Mouse (Mus musculus): ENCODE measurements at regions not wholly inside any gene's neighbourhood (a gene's known extent, or its start where the extent isn't known, plus 50 kb on each side); places are given as distances from the start of the nearest gene placed in this dataset.
"Not testable (repeated sequence)": the region's sequence is repeated elsewhere in the genome, so short reads cannot be mapped to it uniquely, and the experiment has no call there.

- DNase-seq (ENCODE audit: low spot score), result no peak
Measured at GRCm38 (mm10) chr17:14144082-14144481, 60.0 kb downstream of the Dact2 start.

GRCm38 (mm10) chr17:14141669-14142068 is 62.4 kb downstream of the Dact2 start:
- DNase-seq (ENCODE audit: low spot score), result no peak

GRCm38 (mm10) chr17:14140266-14140665 is 63.8 kb downstream of the Dact2 start:
- no peak for DNase-seq (ENCODE audit: low spot score)

GRCm38 (mm10) chr17:14138941-14139340 is 65.2 kb downstream of the Dact2 start:
- DNase-seq (ENCODE audit: low spot score), result no peak

DNA sequence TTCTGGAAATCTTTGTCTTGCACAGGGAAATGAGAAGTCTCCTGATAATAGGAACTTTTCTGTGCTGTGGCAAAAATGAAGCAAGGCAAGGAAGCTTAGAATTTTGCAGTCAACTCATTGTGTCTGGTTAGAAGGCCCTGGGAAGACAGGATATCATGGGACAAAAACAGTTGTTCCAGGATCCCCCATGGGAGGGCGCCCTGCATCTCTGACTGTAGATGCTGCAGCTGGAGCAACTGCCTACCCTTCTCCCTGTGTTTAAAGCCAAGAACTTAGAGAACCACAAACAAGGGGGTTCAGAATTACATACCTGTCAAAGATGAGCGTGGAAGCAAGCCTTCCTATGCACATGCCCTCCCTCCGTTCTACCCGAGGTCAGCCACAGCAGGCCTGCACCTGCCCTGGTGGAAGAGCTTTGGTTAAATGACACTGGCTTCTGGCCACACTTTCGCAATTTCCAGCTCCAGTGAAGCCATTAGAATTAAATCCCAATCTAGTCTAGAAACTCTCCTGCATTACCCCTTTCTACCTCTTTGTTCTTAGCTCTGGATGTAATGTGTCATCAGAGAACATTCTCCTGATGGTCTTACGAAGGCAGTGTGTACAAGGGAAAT is 67.3 kb downstream of the Dact2 start:
- DNase-seq (ENCODE audit: low spot score), result peak; percentile 22

GRCm38 (mm10) chr17:14134604-14135003 is 69.5 kb downstream of the Dact2 start:
- DNase-seq (ENCODE audit: low spot score), result no peak

DNA sequence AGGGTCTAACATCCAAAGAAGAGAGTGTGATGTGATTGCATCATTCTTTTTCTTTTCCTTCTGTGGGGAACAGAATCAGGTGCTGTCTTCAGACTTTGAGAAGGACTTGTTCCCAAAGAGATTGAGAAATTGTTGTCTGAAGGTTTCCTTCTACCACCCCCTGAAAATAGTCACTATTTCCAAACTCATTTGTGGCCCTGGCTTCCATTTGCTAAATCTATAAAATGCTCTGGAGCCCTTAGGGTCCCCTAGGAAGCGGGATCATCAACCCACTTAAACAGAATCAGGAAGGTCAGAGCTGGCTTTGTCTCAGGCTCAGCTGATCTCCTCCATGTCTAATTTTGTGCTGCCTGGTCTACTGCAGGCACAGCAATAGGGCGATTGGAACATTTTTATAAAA is 70.1 kb downstream of the Dact2 start:
- DNase-seq (ENCODE audit: low spot score), result no peak

DNA sequence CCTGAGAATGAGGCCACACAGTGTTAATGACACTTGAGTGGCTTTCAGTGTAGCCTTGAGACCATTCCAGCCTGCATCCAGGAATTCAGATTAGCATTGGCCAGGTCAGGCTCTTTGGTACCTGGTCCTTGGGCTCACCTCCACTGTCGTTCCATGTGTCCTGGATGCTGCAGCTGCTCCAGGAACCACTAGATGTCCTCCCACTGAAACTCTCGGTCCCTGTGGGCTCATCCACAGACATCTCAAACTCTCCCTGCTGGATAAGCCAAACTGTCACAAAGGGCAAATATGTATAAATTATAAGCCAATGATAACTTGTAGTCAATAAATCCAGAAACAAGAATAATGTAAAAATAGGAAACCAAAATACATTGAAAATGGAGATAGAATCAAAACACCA is 67.7 kb upstream of the Gm7358 start:
- DNase-seq (ENCODE audit: low spot score), result not testable (repeated sequence)

DNA sequence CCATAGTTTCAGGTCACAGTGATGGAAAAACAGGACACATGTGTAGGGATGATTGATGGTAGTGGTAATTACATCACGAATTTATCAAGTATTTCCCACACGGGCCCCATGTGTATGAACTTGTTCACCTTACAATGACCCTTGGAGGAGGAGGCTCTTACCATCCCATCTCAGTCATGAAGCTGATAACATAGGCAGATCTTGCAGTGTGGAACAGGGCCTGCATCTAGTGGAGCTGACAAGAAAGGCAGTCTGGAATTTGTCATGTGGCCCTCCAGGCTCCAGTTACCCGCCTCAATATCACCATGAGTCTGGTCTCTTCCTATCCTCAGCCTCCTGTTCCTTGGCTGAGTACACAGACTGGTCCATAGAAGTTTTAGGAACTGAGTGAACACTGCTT is 59.5 kb upstream of the Gm7358 start:
- no peak for DNase-seq (ENCODE audit: low spot score)

DNA sequence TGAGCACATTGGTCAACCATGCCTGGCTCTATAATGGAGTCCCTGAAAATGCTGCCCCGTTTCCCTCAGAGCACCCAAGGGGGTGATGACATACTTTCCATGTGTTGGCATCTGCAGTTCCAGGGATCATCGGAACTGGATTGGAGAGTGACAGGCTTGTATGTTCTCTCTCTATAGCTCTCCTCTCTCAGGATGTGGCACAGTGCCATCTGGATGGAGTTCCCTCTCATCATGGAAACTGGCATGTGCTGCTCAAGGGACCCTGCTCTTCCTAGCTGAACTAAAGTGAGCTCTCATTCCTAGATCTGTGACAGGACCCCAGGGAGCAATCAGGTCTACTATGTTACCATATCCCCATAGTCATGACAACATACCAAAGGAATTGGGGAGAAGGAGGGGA is 56.9 kb upstream of the Gm7358 start:
- no peak for DNase-seq (ENCODE audit: low spot score)

DNA sequence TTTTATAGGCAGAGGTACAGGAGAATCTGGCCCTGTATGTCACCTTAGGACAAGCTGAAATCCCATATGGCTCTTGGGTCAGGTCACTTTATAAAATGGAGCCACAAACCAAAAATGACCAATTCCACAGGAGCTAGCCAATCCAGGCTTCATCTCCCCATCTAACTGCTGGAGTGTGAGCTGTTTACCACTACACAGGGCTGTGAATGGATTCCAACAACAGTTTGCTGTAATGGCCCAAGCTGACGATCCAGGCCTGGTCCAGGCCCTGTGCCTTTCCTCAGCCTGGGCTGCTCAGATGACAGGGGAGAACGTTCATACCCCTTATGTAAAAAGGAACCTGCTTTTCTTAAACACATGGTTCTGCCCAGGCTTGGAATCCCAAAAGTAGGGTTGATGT is 55.5 kb upstream of the Gm7358 start:
- DNase-seq (ENCODE audit: low spot score), result no peak

DNA sequence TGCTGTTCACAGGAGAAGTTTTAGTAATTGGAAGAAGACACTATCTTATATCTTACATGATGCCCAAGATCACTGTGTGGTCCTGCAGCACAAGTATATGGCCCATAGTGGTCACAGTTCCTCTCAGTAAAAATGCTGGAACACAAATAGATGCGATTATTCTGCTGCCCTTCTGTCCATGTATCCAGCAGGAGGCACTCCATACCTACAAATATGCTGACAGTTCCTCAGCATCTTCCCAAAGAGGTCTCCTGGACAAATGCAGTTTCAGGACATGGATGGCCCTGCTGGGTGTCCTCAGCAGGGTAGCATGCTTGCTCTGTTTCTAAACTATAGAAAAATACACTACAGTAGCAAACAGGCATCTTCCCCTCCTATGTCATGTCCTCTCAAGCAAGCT is 52.4 kb upstream of the Gm7358 start:
- not testable (repeated sequence) for DNase-seq (ENCODE audit: low spot score)

Data from urinary bladder, postnatal 25 days (tissue).